Mouse (Mus musculus) ES-E14 (cell line): Measurements from ENCODE around the gene Selenow. TPM values are rescaled to one million over a fixed set of nuclear protein-coding genes. Genes with fewer than 3 reads are reported as not detected.

Source experiments
- DNase-seq: peaks from one replicate; pipeline ENCODE4 v3.0.0-alpha.2; 2013; ENCODE audit warnings: low read depth, low spot score
- H3K27ac ChIP-seq: 2 replicates; pipeline ENCODE4 v1.5.1; 2012; ENCODE audit warnings: low read depth, mild to moderate bottlenecking, low read length, moderate library complexity, mixed read lengths; ENCODE audit not compliant: poor library complexity, insufficient read depth, severe bottlenecking
- H3K36me3 ChIP-seq: 2 replicates; pipeline ENCODE4 v1.6.1; 2012; ENCODE audit warnings: mild to moderate bottlenecking, low read length, moderate library complexity, mixed read lengths; ENCODE audit not compliant: control insufficient read depth, poor library complexity, insufficient read depth, severe bottlenecking
- H3K4me1 ChIP-seq, 2 experiments: fragments of 150-350 bp in 1 of 2; sonication (generic) in 1 of 2; 2 replicates each; pipeline ENCODE4 v1.6.1; 2012; ENCODE audit warnings: low read length in 2 of 2, mild to moderate bottlenecking in 1 of 2, mixed read lengths in 1 of 2; ENCODE audit not compliant: control insufficient read depth in 2 of 2, insufficient read depth in 2 of 2, poor library complexity in 1 of 2
- H3K4me3 ChIP-seq, 2 experiments: fragments of 150-350 bp in 1 of 2; sonication (generic) in 1 of 2; 2 replicates each; pipeline ENCODE4 v1.5.1; 2012; ENCODE audit warnings: low read length in 2 of 2, low read depth in 1 of 2, mild to moderate bottlenecking in 1 of 2, mixed read lengths in 1 of 2; ENCODE audit not compliant: insufficient read depth in 1 of 2, poor library complexity in 1 of 2, severe bottlenecking in 1 of 2
- H3K9ac ChIP-seq: 2 replicates; pipeline ENCODE4 v1.6.1; 2012; ENCODE audit warnings: low read depth, mild to moderate bottlenecking, low read length, mixed read lengths; ENCODE audit not compliant: poor library complexity, insufficient read depth, severe bottlenecking
- H3K9me3 ChIP-seq: fragments of 150-350 bp; sonication (generic); 2 replicates; pipeline ENCODE4 v1.6.1; 2012; ENCODE audit warnings: low read depth, mild to moderate bottlenecking, low read length; ENCODE audit not compliant: control insufficient read depth, insufficient read depth
- CHD2 ChIP-seq: IDR thresholded peaks from 2 replicates; pipeline ENCODE4 v1.6.1; 2014; ENCODE audit warnings: mild to moderate bottlenecking, low read depth, low read length, inconsistent platforms
- HCFC1 ChIP-seq: IDR thresholded peaks from 2 replicates; pipeline ENCODE4 v1.6.1; 2012; ENCODE audit warnings: low read length, inconsistent platforms, borderline replicate concordance; ENCODE audit not compliant: insufficient read depth
- MAFK ChIP-seq: IDR thresholded peaks from 2 replicates; pipeline ENCODE4 v1.6.1; 2014; ENCODE audit warnings: mild to moderate bottlenecking, low read depth, low read length, inconsistent platforms; ENCODE audit not compliant: insufficient read depth
- ZC3H11A ChIP-seq: IDR thresholded peaks from 2 replicates; pipeline ENCODE4 v1.6.1; 2012; ENCODE audit warnings: low read depth, mild to moderate bottlenecking, inconsistent platforms, low read length, borderline replicate concordance
- ZNF384 ChIP-seq: IDR thresholded peaks from 2 replicates; pipeline ENCODE4 v1.6.1; 2012; ENCODE audit warnings: low read depth, low read length, inconsistent platforms
- in situ Hi-C, 2 experiments: fragments of 600-800 bp; cut with MboI; formaldehyde crosslinking; loops; one replicate each; pipeline ENCODE4 v1.15.1; 2025; ENCODE audit warnings: low sequenced_read_pairs in 2 of 2, inconsistent platforms in 1 of 2; ENCODE audit not compliant: unreplicated experiment in 2 of 2
- total RNA-seq: library from RNA; depleted of rRNA; stranded (reverse); fragments of 300-350 nt; gene quantifications from 2 replicates; pipeline ENCODE4 v1.2.3, GENCODE M21; 2012

Gene Selenow
- total RNA-seq, 1 experiment = 54.0 TPM

DNA sequence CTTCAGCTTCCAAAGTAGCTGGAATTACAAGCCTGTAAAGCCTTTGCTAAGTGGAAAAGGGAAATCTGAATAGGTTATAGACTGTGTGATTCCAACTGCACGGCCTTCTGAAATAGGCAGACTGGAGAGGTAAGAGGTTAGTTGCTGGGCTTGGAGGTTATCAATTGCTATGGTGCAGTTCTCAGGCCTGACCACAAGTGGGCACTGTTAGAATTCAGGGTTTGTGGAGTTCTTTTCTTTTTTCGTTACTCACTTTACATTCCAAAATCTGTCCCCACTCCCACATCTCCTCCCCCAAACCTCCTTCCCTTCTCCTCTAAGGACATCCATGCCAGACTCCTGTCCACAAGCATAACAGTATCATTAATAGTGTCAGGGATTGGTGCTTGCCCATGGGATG lies 8.0 kb downstream of the Selenow start:
- Histone ChIP-seq H3K36me3 (peaks cover 17% of the 10 kb centered on the region), H3K9ac (no peak overlapping the region), H3K9me3 (no peaks in the 10 kb centered on the region), H3K4me3 (no peak overlapping the region), H3K4me1 (peaks cover 0 to 6% of the 10 kb centered on the region in 2 experiments; a peak in 1 of 4 replicates), H3K27ac (no peak overlapping the region)
- in situ Hi-C loops = no loop called here
- no peak for TF ChIP-seq CHD2
- TF ChIP-seq ZC3H11A = no peak
- TF ChIP-seq HCFC1 = no peak
- peak; percentile 74 for DNase-seq

DNA sequence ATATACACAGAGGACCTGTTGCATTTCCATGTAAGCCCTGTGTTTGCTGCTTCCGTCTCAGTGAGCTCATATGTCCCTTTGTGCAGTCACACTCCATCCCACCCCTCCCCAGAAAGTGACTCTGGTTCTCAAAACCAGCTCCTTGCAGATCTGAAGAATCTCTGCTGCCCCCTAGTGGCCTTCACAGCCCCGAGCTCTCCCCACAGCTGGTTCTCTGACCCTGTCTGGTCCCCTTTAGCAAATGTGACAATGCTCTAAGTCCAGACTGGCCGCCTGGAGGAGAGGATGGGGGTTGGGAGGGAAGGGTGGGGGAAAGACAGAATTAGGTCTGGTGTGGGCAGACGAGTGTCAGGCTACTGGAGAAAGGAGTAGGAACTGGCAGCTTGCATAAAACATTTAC lies 10.0 kb downstream of the Selenow start:
- no peak overlapping the region for H3K27ac ChIP-seq
- in situ Hi-C loops = no loop called here

DNA sequence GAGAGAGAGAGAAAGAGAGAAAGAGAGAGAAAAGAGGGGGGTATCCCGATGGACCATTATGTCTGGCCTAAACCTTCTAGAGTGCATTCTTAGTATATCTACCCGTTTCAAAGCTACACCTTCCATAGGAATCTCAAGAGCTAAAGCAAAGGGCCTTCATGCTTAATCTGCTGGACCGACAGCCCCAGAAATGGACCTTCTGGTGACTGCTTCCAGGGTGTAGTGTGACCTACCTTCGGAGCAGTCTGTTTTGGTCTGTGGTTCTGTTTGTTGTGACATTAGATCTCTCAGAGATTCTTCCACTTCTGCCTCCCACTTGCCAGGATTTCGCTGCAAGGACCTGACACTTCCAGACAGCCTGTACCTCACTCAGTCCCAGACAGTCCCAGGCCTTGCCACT lies 11.7 kb downstream of the Selenow start:
- DNase-seq = no peak
- TF ChIP-seq MAFK (no peak), ZC3H11A (no peak), HCFC1 (no peak), ZNF384 (no peak), CHD2 (no peak)
- H3K4me3 ChIP-seq = no peak overlapping the region
- H3K4me1 ChIP-seq = no peaks in the 10 kb centered on the region
- in situ Hi-C loops = no loop called here
- H3K36me3 ChIP-seq = no peaks in the 10 kb centered on the region
- no peak overlapping the region for H3K9ac ChIP-seq
- H3K27ac ChIP-seq = no peak overlapping the region
- no peaks in the 10 kb centered on the region for H3K9me3 ChIP-seq

More for the DNA sequence above, 10.0 kb downstream of the Selenow start:
- Histone ChIP-seq H3K9ac (no peak overlapping the region), H3K4me1 (peaks cover 0 to 2% of the 10 kb centered on the region in 2 experiments; a peak in 1 of 4 replicates), H3K9me3 (no peaks in the 10 kb centered on the region), H3K4me3 (no peak overlapping the region), H3K36me3 (peaks cover 6% of the 10 kb centered on the region)
- DNase-seq = peak; percentile 94
- TF ChIP-seq ZC3H11A = peak; percentile 51; the same call in 1 of the 2 replicates
- no peak for TF ChIP-seq CHD2

DNA sequence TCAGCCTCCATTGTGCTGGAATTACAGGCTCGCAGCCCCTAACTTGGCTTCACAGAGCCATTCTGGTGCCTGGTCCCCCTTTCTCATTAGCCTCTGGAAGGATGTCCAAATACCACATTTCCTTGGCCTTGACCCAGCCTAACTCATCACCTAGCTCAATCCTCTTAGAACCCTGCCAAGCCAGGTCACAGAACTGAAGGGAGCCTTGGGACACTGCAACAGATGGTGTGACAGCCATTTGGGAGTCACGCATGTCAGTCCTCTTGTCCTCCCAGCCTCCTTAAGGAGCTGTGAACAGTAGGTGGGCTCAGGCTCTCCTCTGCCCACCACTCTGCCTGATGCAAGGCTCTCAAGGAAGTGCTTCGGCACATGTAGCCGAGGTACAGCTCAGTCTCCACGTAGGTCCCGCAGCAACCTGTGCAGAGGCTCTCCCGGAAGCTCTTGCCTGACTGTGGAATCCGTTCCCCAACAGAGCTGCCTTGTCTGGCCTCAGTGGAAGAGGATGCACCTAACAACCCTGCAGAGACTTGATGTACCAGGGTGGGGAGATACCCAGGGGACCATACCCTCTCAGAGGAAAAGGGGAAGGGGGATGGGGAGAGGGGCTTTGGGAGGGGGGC lies 14.1 kb downstream of the Selenow start:
- no peak overlapping the region for H3K9ac ChIP-seq
- H3K4me1 ChIP-seq = no peaks in the 10 kb centered on the region
- H3K36me3 ChIP-seq = no peaks in the 10 kb centered on the region
- no peak overlapping the region for H3K4me3 ChIP-seq
- in situ Hi-C loops = no loop called here
- H3K27ac ChIP-seq = no peak overlapping the region
- no peaks in the 10 kb centered on the region for H3K9me3 ChIP-seq
- TF ChIP-seq MAFK (no peak), ZC3H11A (no peak)
- DNase-seq = no peak

DNA sequence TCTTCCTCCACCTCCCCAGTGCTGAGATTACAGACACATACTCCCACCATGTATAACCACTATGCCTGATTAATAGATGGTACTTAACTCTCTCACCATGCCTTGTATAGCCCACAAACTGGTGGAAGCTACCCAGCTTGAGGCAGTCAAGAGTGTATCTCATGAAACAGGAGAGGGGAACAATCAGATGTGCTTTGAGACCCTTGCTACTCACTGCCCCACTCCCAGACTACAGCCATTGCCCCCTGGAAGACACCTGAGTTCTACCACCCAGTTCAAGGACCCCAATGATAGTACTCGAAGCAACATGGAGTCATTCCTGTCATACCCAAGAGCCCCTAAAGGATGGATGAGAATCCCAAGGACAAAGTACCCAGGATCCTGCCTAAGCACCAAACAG lies 15.6 kb downstream of the Selenow start:
- Histone ChIP-seq H3K4me3 (no peak overlapping the region), H3K36me3 (no peaks in the 10 kb centered on the region), H3K27ac (no peak overlapping the region), H3K9ac (no peak overlapping the region), H3K9me3 (no peaks in the 10 kb centered on the region), H3K4me1 (no peaks in the 10 kb centered on the region)
- TF ChIP-seq HCFC1 = no peak
- TF ChIP-seq CHD2 = no peak
- TF ChIP-seq ZNF384 = no peak
- TF ChIP-seq MAFK = no peak
- no peak for TF ChIP-seq ZC3H11A
- in situ Hi-C loops = no loop called here
- DNase-seq = no peak
